ENCODE assay signal across 23 mouse cellular contexts in genomic region chr7:124668058-124668457, GRCm38 (mm10).
"Had no signal": no experiment of that assay in that cellular context is flagged by ENCODE, and none has a peak within 500 bp of the region (broad histone marks: within the 10 kb centered on the region; RNA-seq: fewer than 3 reads in every experiment).

No protein-coding gene starts in this region.

- H3K9me3 ChIP-seq: heart, embryonic 10.5 days; heart, embryonic 12.5 days; hindbrain, embryonic 13.5 days; hindbrain, embryonic 15.5 days; kidney, embryonic 15.5 days; limb, embryonic 12.5 days; limb, embryonic 15.5 days; liver, embryonic 12.5 days had no signal

- H3K4me3 ChIP-seq: heart, embryonic 10.5 days; heart, embryonic 12.5 days; hindbrain, embryonic 13.5 days; hindbrain, embryonic 15.5 days; kidney, embryonic 15.5 days; limb, embryonic 12.5 days; limb, embryonic 15.5 days; liver, embryonic 12.5 days had no signal

- H3K36me3 ChIP-seq: heart, embryonic 10.5 days; heart, embryonic 12.5 days; hindbrain, embryonic 13.5 days; hindbrain, embryonic 15.5 days; kidney, embryonic 15.5 days; limb, embryonic 12.5 days; limb, embryonic 15.5 days; liver, embryonic 12.5 days had no signal

- H3K9ac ChIP-seq: forebrain, postnatal 0 days; heart, embryonic 12.5 days; hindbrain, embryonic 13.5 days; hindbrain, embryonic 15.5 days; kidney, embryonic 15.5 days; limb, embryonic 12.5 days; limb, embryonic 15.5 days; liver, embryonic 12.5 days had no signal

- H3K4me1 ChIP-seq: heart, embryonic 10.5 days; hindbrain, embryonic 15.5 days; limb, embryonic 12.5 days; liver, embryonic 12.5 days had no signal

- ATAC-seq: forebrain, postnatal 0 days; hindbrain, postnatal 0 days; intestine, embryonic 16.5 days; liver, embryonic 12.5 days had no signal

- H3K4me2 ChIP-seq: heart, embryonic 12.5 days; hindbrain, embryonic 13.5 days; hindbrain, embryonic 15.5 days; kidney, embryonic 15.5 days; limb, embryonic 12.5 days; limb, embryonic 15.5 days; liver, embryonic 12.5 days had no signal

- H3K27ac ChIP-seq: heart, embryonic 10.5 days; hindbrain, embryonic 13.5 days; hindbrain, embryonic 15.5 days; hindbrain, postnatal 0 days; kidney, embryonic 15.5 days; limb, embryonic 12.5 days; limb, embryonic 15.5 days; liver, embryonic 12.5 days had no signal

- H3K27me3 ChIP-seq: heart, embryonic 12.5 days; hindbrain, embryonic 13.5 days; hindbrain, embryonic 15.5 days; kidney, embryonic 15.5 days; limb, embryonic 12.5 days; limb, embryonic 15.5 days; liver, embryonic 12.5 days had no signal

- DNase-seq: forebrain, postnatal 0 days; gastrocnemius, postnatal 14 days; gastrocnemius, postnatal 36 days; heart, adult 11 months; heart, postnatal 14 days; heart, postnatal 36 days; kidney, adult 11 months; kidney, adult 2 months; kidney, adult 9 months; kidney, postnatal 14 days; kidney, postnatal 36 days; layer of hippocampus, adult 9-11 months; left cerebral cortex, postnatal 4 days had no signal
